Mouse (Mus musculus) splenic B cell, adult 2 months (primary cell): ENCODE data around the gene Clcn1.

Experiments
- DNase-seq: peaks from one replicate; pipeline ENCODE4 v3.0.0-alpha.2; 2011; ENCODE audit warnings: low read depth, low spot score
- H3K27me3 ChIP-seq: 2 replicates; pipeline ENCODE4 v1.6.1; 2012; ENCODE audit warnings: mild to moderate bottlenecking, low read length, moderate library complexity, mixed read lengths; ENCODE audit not compliant: control insufficient read depth, poor library complexity, insufficient read depth, severe bottlenecking
- H3K36me3 ChIP-seq: 2 replicates; pipeline ENCODE4 v1.6.1; 2012; ENCODE audit warnings: mild to moderate bottlenecking, low read length, moderate library complexity, mixed read lengths; ENCODE audit not compliant: control insufficient read depth, poor library complexity, insufficient read depth, severe bottlenecking

Gene Clcn1

GRCm38 (mm10) chr6:42361041-42361895 lies 74.8 kb downstream of the Clcn1 start:
- H3K36me3 ChIP-seq, result peaks cover 3% of the 10 kb centered on the region
- H3K27me3 ChIP-seq, result no peaks in the 10 kb centered on the region
- no peak for DNase-seq

- DNase-seq, result no peak
- Histone ChIP-seq H3K27me3 (no peaks in the 10 kb centered on the region), H3K36me3 (peaks cover 3% of the 10 kb centered on the region)
Measured at GRCm38 (mm10) chr6:42362074-42362473, 75.6 kb downstream of the Clcn1 start.

GRCm38 (mm10) chr6:42362497-42362896 lies 76.0 kb downstream of the Clcn1 start:
- H3K36me3 ChIP-seq, result peaks cover 3% of the 10 kb centered on the region
- H3K27me3 ChIP-seq, result no peaks in the 10 kb centered on the region
- no peak for DNase-seq

- no peak for DNase-seq
- Histone ChIP-seq H3K27me3 (no peaks in the 10 kb centered on the region), H3K36me3 (peaks cover 3% of the 10 kb centered on the region)
Measured at GRCm38 (mm10) chr6:42362974-42363373, 76.5 kb downstream of the Clcn1 start.

- Histone ChIP-seq H3K36me3 (no peaks in the 10 kb centered on the region; the same call in 1 of the 2 replicates), H3K27me3 (no peaks in the 10 kb centered on the region)
- no peak for DNase-seq
Measured at GRCm38 (mm10) chr6:42364066-42364465, 77.6 kb downstream of the Clcn1 start.

GRCm38 (mm10) chr6:42364607-42365006 lies 78.1 kb downstream of the Clcn1 start:
- Histone ChIP-seq H3K36me3 (no peaks in the 10 kb centered on the region), H3K27me3 (no peaks in the 10 kb centered on the region)
- DNase-seq, result no peak

GRCm38 (mm10) chr6:42365215-42365614 lies 78.7 kb downstream of the Clcn1 start:
- no peaks in the 10 kb centered on the region for H3K36me3 ChIP-seq
- no peak for DNase-seq
- H3K27me3 ChIP-seq, result no peaks in the 10 kb centered on the region
